Mouse (Mus musculus) midbrain, postnatal 0 days (tissue): Measurements from ENCODE around the gene Gm49342. TPM values are rescaled to one million over a fixed set of nuclear protein-coding genes. Genes with fewer than 3 reads are reported as not detected.
A peak's percentile ranks its signal among the peaks of the same experiment; 100 is the strongest.

Experiments used
- ATAC-seq: fragments of 200-750 bp; cut with Nextera tagmentation; 2 replicates; pipeline ENCODE4 v1.8.0; 2017; ENCODE audit warnings: moderate number of reproducible peaks, mild to moderate bottlenecking, moderate TSS enrichment, moderate library complexity; ENCODE audit not compliant: low FRiP score
- DNase-seq: peaks from one replicate; pipeline ENCODE4 v3.0.0-alpha.2; 2015; ENCODE audit warnings: low spot score
- H3K27ac ChIP-seq: fragments of 300-500 bp; sonication (generic); 2 replicates; pipeline ENCODE4 v1.5.1; 2014; ENCODE audit warnings: low read depth, mild to moderate bottlenecking, low read length, mixed read lengths
- H3K27me3 ChIP-seq: fragments of 300-500 bp; sonication (generic); 2 replicates; pipeline ENCODE4 v1.6.1; 2014; ENCODE audit warnings: low read length, control low read depth, mixed read lengths; ENCODE audit not compliant: insufficient read depth
- H3K36me3 ChIP-seq: fragments of 300-500 bp; sonication (generic); 2 replicates; pipeline ENCODE4 v1.6.1; 2014; ENCODE audit warnings: low read length, control low read depth, mixed read lengths; ENCODE audit not compliant: insufficient read depth
- H3K4me1 ChIP-seq: fragments of 300-500 bp; sonication (generic); 2 replicates; pipeline ENCODE4 v1.6.1; 2014; ENCODE audit warnings: mild to moderate bottlenecking, control low read depth, antibody characterized with exemption, low read length, mixed read lengths; ENCODE audit not compliant: insufficient read depth
- H3K4me2 ChIP-seq: fragments of 300-500 bp; sonication (generic); 2 replicates; pipeline ENCODE4 v1.6.1; 2014; ENCODE audit warnings: low read depth, mild to moderate bottlenecking, low read length, mixed read lengths; ENCODE audit not compliant: poor library complexity, severe bottlenecking
- H3K4me3 ChIP-seq: fragments of 300-500 bp; sonication (generic); 2 replicates; pipeline ENCODE4 v1.5.1; 2014; ENCODE audit warnings: low read depth, mild to moderate bottlenecking, low read length, moderate library complexity
- H3K9ac ChIP-seq: fragments of 300-500 bp; sonication (generic); replicated peaks from 2 replicates; pipeline ENCODE4 v1.6.1; 2014; ENCODE audit warnings: mild to moderate bottlenecking, low read length, moderate library complexity, mixed read lengths; ENCODE audit not compliant: poor library complexity, severe bottlenecking
- H3K9me3 ChIP-seq: fragments of 300-500 bp; sonication (generic); 2 replicates; pipeline ENCODE4 v1.6.1; 2016; ENCODE audit warnings: low read length, control low read depth
- CTCF ChIP-seq: IDR thresholded peaks from 2 replicates; pipeline ENCODE4 v1.5.1; 2016; ENCODE audit warnings: antibody characterized with exemption, mild to moderate bottlenecking
- WGBS: fragments of 180-500 bp; shearing (Covaris S2); extraction: QIAGEN DNeasy Blood & Tissue Kit; methylation state at CpG from one replicate; pipeline ENCODE4 v1.1.7; 2014; 5-methylcytosine and 5-hydroxymethylcytosine counted together
- polyA plus RNA-seq: library from polyadenylated mRNA; unstranded; fragments of >200 nt; fragmentation: Nextera tagmentation; extraction: Ambion mirVana; gene quantifications from 2 replicates; pipeline ENCODE4 v1.2.1, GENCODE M21; 2015
- total RNA-seq: library from RNA; depleted of rRNA; stranded (reverse); fragments of >200 nt; gene quantifications from 2 replicates; pipeline ENCODE4 v1.2.3, GENCODE M21; 2014

Gm49342 gene
- total and polyA plus RNA-seq, 2 experiments from 2014 or later: 0.75 to 0.82 TPM

GRCm38 (mm10) chr14:50991037-50991436 is 46.7 kb downstream of the Gm49342 start:
- no peak overlapping the region for H3K4me2 ChIP-seq
- H3K4me3 ChIP-seq: no peak overlapping the region
- DNase-seq (no peak), ATAC-seq (no peak)
- no peaks in the 10 kb centered on the region for H3K36me3 ChIP-seq
- no peak overlapping the region for H3K9ac ChIP-seq
- H3K27me3 ChIP-seq: no peaks in the 10 kb centered on the region
- no peak overlapping the region for H3K27ac ChIP-seq
- 85% methylated on average over 3 of the region's 3 CpGs for WGBS
- no peak for TF ChIP-seq CTCF
- no peaks in the 10 kb centered on the region for H3K4me1 ChIP-seq
- no peaks in the 10 kb centered on the region for H3K9me3 ChIP-seq

GRCm38 (mm10) chr14:50997088-50997487 is 52.8 kb downstream of the Gm49342 start:
- no peak overlapping the region for H3K9ac ChIP-seq
- no peaks in the 10 kb centered on the region for H3K27me3 ChIP-seq
- H3K27ac ChIP-seq: no peak overlapping the region
- DNase-seq (no peak), ATAC-seq (no peak)
- no peak overlapping the region for H3K4me2 ChIP-seq
- no peaks in the 10 kb centered on the region for H3K4me1 ChIP-seq
- H3K36me3 ChIP-seq: no peaks in the 10 kb centered on the region
- H3K4me3 ChIP-seq: no peak overlapping the region
- 87% methylated on average over 3 of the region's 3 CpGs for WGBS
- no peak for TF ChIP-seq CTCF
- H3K9me3 ChIP-seq: no peaks in the 10 kb centered on the region

GRCm38 (mm10) chr14:50997999-50998666 is 53.8 kb downstream of the Gm49342 start:
- Histone ChIP-seq H3K4me1 (no peaks in the 10 kb centered on the region), H3K27ac (no peak overlapping the region), H3K9ac (no peak overlapping the region), H3K9me3 (no peaks in the 10 kb centered on the region), H3K27me3 (no peaks in the 10 kb centered on the region), H3K36me3 (no peaks in the 10 kb centered on the region), H3K4me2 (no peak overlapping the region), H3K4me3 (no peak overlapping the region)
- WGBS: 84% methylated on average over 2 of the region's 2 CpGs
- DNase-seq (no peak), ATAC-seq (no peak)
- TF ChIP-seq CTCF: no peak

- Histone ChIP-seq H3K4me2 (no peak within 1 kb of the TSS), H3K27ac (no peak within 1 kb of the TSS), H3K27me3 (no peaks in the 10 kb centered on the region), H3K9ac (no peak within 1 kb of the TSS), H3K9me3 (no peaks in the 10 kb centered on the region), H3K36me3 (no peaks in the 10 kb centered on the region), H3K4me3 (no peak within 1 kb of the TSS), H3K4me1 (no peaks in the 10 kb centered on the region)
- TF ChIP-seq CTCF: no peak
- 92% methylated on average over 8 of the region's 8 CpGs for WGBS
- DNase-seq (no peak), ATAC-seq (no peak)
Measured at GRCm38 (mm10) chr14:51007152-51007801, 63.0 kb downstream of the Gm49342 start, which contains the start of gene Rnase10. TSS of gene Rnase10 (plus strand) at chr14:51007751.

GRCm38 (mm10) chr14:51007914-51008713 is 63.8 kb downstream of the Gm49342 start:
- WGBS: 79% methylated on average over 13 of the region's 13 CpGs

More at GRCm38 (mm10) chr14:51007914-51008713, 63.8 kb downstream of the Gm49342 start:
- no peak overlapping the region for H3K27ac ChIP-seq
- H3K4me1 ChIP-seq: no peaks in the 10 kb centered on the region
- no peak overlapping the region for H3K4me3 ChIP-seq
- H3K27me3 ChIP-seq: no peaks in the 10 kb centered on the region
- H3K9me3 ChIP-seq: no peaks in the 10 kb centered on the region
- ATAC-seq: no peak
- H3K9ac ChIP-seq: no peak overlapping the region
- no peak overlapping the region for H3K4me2 ChIP-seq
- DNase-seq: peak; percentile 14
- no peak for TF ChIP-seq CTCF
- no peaks in the 10 kb centered on the region for H3K36me3 ChIP-seq
